In genomic region chr11:100656458-100656857, GRCm38 (mm10) we compare ENCODE assay signal across 9 mouse cellular contexts. TPM values are rescaled to one million over a fixed set of nuclear protein-coding genes. Genes with fewer than 3 reads are reported as not detected.
DNase-seq lines count a peak whose midpoint lies in the region; ATAC-seq and TF ChIP-seq lines count a peak whose summit lies in the region.
"Had no signal": no experiment of that assay in that cellular context is flagged by ENCODE, and none has a peak within 500 bp of the region (broad histone marks: within the 10 kb centered on the region; RNA-seq: fewer than 3 reads in every experiment).

No protein-coding gene starts in this region.

- TF ChIP-seq CTCF in intestine, postnatal 0 days (IDR thresholded peaks at IDR 0.05; ENCODE audit: low read depth), result no peak
- TF ChIP-seq CTCF in ES-Bruce4 (IDR thresholded peaks at IDR 0.05; ENCODE audit: low read depth, low read length), result no peak
- TF ChIP-seq CTCF in heart, postnatal 0 days (IDR thresholded peaks at IDR 0.05; ENCODE audit: low read depth), result no peak

- no peak for TF ChIP-seq POLR2A in ES-Bruce4 (IDR thresholded peaks at IDR 0.05; ENCODE audit: insufficient read depth, low read length)

- H3K9ac ChIP-seq in intestine, embryonic 15.5 days, result no peak overlapping the region
- H3K9ac ChIP-seq in intestine, postnatal 0 days (ENCODE audit: low read depth, low read length), result no peak overlapping the region
- H3K9ac ChIP-seq in ES-Bruce4 (ENCODE audit: low read depth, poor library complexity, severe bottlenecking), result peak overlapping the region; percentile 3; the same call in 1 of the 2 replicates
- H3K9ac ChIP-seq in heart, postnatal 0 days (replicated peaks; ENCODE audit: low read depth, low read length), result no peak overlapping the region

- peaks cover 4% of the 10 kb centered on the region for H3K27me3 ChIP-seq in intestine, embryonic 15.5 days (replicated peaks)
- no peaks in the 10 kb centered on the region for H3K27me3 ChIP-seq in intestine, postnatal 0 days (replicated peaks; ENCODE audit: control insufficient read depth, insufficient read depth, low read length)
- H3K27me3 ChIP-seq in ES-Bruce4 (ENCODE audit: control insufficient read depth, insufficient read depth, low read length, poor library complexity, severe bottlenecking), result no peaks in the 10 kb centered on the region
- peaks cover 5% of the 10 kb centered on the region for H3K27me3 ChIP-seq in heart, postnatal 0 days (ENCODE audit: control insufficient read depth, insufficient read depth, low read length)

- H3K4me1 ChIP-seq in intestine, embryonic 15.5 days (replicated peaks), result no peaks in the 10 kb centered on the region
- H3K4me1 ChIP-seq in intestine, postnatal 0 days (replicated peaks; ENCODE audit: control insufficient read depth, insufficient read depth, low read length), result no peaks in the 10 kb centered on the region
- H3K4me1 ChIP-seq in ES-Bruce4 (ENCODE audit: control insufficient read depth, insufficient read depth, low read length), result peaks cover 3% of the 10 kb centered on the region
- peaks cover 5% of the 10 kb centered on the region; the same call in 1 of the 2 replicates for H3K4me1 ChIP-seq in heart, postnatal 0 days (ENCODE audit: control insufficient read depth, insufficient read depth)

- DNase-seq in cerebellum, postnatal 10 days, result peak; percentile 84 to 88
- DNase-seq in cerebellum, adult 9-10 months, result no peak
- peak; percentile 52 for DNase-seq in heart, postnatal 0 days (ENCODE audit: low spot score)
- no peak for DNase-seq in right cerebral cortex, postnatal 25 days
- no peak for DNase-seq in left cerebral cortex, adult 18-20 months (ENCODE audit: low spot score in 2 of 2)
- DNase-seq: gastrocnemius, postnatal 25 days had no signal

- H3K9me3 ChIP-seq in intestine, embryonic 15.5 days, result no peaks in the 10 kb centered on the region
- no peaks in the 10 kb centered on the region for H3K9me3 ChIP-seq in intestine, postnatal 0 days (ENCODE audit: control insufficient read depth)
- 0 out of 2 replicates have a peak, but pooled peaks cover under 1% of the 10 kb centered on the region for H3K9me3 ChIP-seq in ES-Bruce4 (replicated peaks; ENCODE audit: control insufficient read depth, insufficient read depth, low read length, poor library complexity, severe bottlenecking)
- H3K9me3 ChIP-seq in heart, postnatal 0 days (replicated peaks; ENCODE audit: control insufficient read depth, low read length), result no peaks in the 10 kb centered on the region

- ATAC-seq in intestine, embryonic 15.5 days, result no peak
- ATAC-seq in intestine, postnatal 0 days, result no peak
- ATAC-seq in heart, postnatal 0 days (ENCODE audit: insufficient read depth, low read depth), result no peak

- 12% methylated on average over 6 of the region's 6 CpGs for WGBS in intestine, embryonic 15.5 days
- 24% methylated on average over 6 of the region's 6 CpGs for WGBS in intestine, postnatal 0 days
- WGBS in heart, postnatal 0 days, result 13% methylated on average over 6 of the region's 6 CpGs

- H3K4me3 ChIP-seq in intestine, embryonic 15.5 days (replicated peaks), result no peak overlapping the region
- H3K4me3 ChIP-seq in intestine, postnatal 0 days (ENCODE audit: low read depth, low read length), result no peak overlapping the region
- H3K4me3 ChIP-seq in ES-Bruce4 (ENCODE audit: low read depth, low read length), result no peak overlapping the region
- H3K4me3 ChIP-seq in heart, postnatal 0 days (ENCODE audit: low read depth, low read length), result no peak overlapping the region

- no peak overlapping the region for H3K27ac ChIP-seq in intestine, embryonic 15.5 days
- no peak overlapping the region for H3K27ac ChIP-seq in intestine, postnatal 0 days (ENCODE audit: low read depth, low read length)
- H3K27ac ChIP-seq in ES-Bruce4 (ENCODE audit: insufficient read depth, low read length), result no peak overlapping the region
- no peak overlapping the region for H3K27ac ChIP-seq in heart, postnatal 0 days (ENCODE audit: low read depth)

- no peak for TF ChIP-seq EP300 in ES-Bruce4 (IDR thresholded peaks at IDR 0.05; ENCODE audit: insufficient read depth, low read depth, low read length)
- no peak for TF ChIP-seq EP300 in heart, postnatal 0 days (IDR thresholded peaks at IDR 0.05; ENCODE audit: low read depth)

- 0 out of 2 replicates have a peak overlapping the region, but pooled peaks have one; percentile 1 for H3K4me2 ChIP-seq in intestine, embryonic 15.5 days (replicated peaks)
- H3K4me2 ChIP-seq in intestine, postnatal 0 days (replicated peaks; ENCODE audit: low read depth), result no peak overlapping the region
- H3K4me2 ChIP-seq in heart, postnatal 0 days (ENCODE audit: low read depth, low read length), result peak overlapping the region; percentile 26; the same call in 1 of the 2 replicates

- H3K36me3 ChIP-seq in intestine, embryonic 15.5 days, result no peaks in the 10 kb centered on the region
- no peaks in the 10 kb centered on the region for H3K36me3 ChIP-seq in intestine, postnatal 0 days (ENCODE audit: control insufficient read depth, insufficient read depth)
- no peaks in the 10 kb centered on the region for H3K36me3 ChIP-seq in ES-Bruce4 (ENCODE audit: control insufficient read depth, insufficient read depth, low read length, poor library complexity, severe bottlenecking)
- no peaks in the 10 kb centered on the region for H3K36me3 ChIP-seq in heart, postnatal 0 days (replicated peaks; ENCODE audit: control insufficient read depth, insufficient read depth, low read length)

RNA-seq across cellular contexts. Expression of gene Zfp385c, which starts 35.8 kb away (rescaled TPM):
- polyA plus RNA-seq in intestine, embryonic 15.5 days (2015; fragmentation: Nextera tagmentation; extraction: Ambion mirVana), result 0.11 TPM in 2 replicates
- polyA plus RNA-seq in intestine, postnatal 0 days (2015; fragmentation: Nextera tagmentation; extraction: Ambion mirVana), result 0.09 and 0.20 TPM in 2 replicates
- 1.0 and 1.9 TPM in 2 replicates for polyA plus RNA-seq in ES-Bruce4 (2011; ENCODE audit: insufficient read depth, insufficient read length, low read depth, missing spikeins)
- not detected in 2 replicates for total RNA-seq in heart, postnatal 0 days (2014; rRNA removed; ENCODE audit: low replicate concordance)
- 0.25 and 0.40 TPM in 2 replicates for polyA plus RNA-seq in heart, postnatal 0 days (2015; fragmentation: Nextera tagmentation; extraction: Ambion mirVana)
- total RNA-seq in left cerebral cortex, adult 18-20 months (2021), result under 1 TPM; 0.35 to 0.66 TPM

RNA-seq across cellular contexts. Expression of gene Dnajc7, which starts 36.5 kb away (rescaled TPM):
- polyA plus RNA-seq in intestine, embryonic 15.5 days (2015; fragmentation: Nextera tagmentation; extraction: Ambion mirVana), result 188 TPM in 2 replicates
- polyA plus RNA-seq in intestine, postnatal 0 days (2015; fragmentation: Nextera tagmentation; extraction: Ambion mirVana), result 72.9 and 80.2 TPM in 2 replicates
- 369 and 376 TPM in 2 replicates for polyA plus RNA-seq in ES-Bruce4 (2011; ENCODE audit: insufficient read depth, insufficient read length, low read depth, missing spikeins)
- total RNA-seq in heart, postnatal 0 days (2014; rRNA removed; ENCODE audit: low replicate concordance), result 82.2 and 98.5 TPM in 2 replicates
- polyA plus RNA-seq in heart, postnatal 0 days (2015; fragmentation: Nextera tagmentation; extraction: Ambion mirVana), result 163 and 173 TPM in 2 replicates
- 100 to 1,000 TPM; 258 to 267 TPM for total RNA-seq in left cerebral cortex, adult 18-20 months (2021)

RNA-seq across cellular contexts. Expression of gene Nkiras2, which starts 37.4 kb away (rescaled TPM):
- 57.6 and 65.0 TPM in 2 replicates for polyA plus RNA-seq in intestine, embryonic 15.5 days (2015; fragmentation: Nextera tagmentation; extraction: Ambion mirVana)
- polyA plus RNA-seq in intestine, postnatal 0 days (2015; fragmentation: Nextera tagmentation; extraction: Ambion mirVana), result 52.2 and 55.7 TPM in 2 replicates
- 29.1 and 30.0 TPM in 2 replicates for polyA plus RNA-seq in ES-Bruce4 (2011; ENCODE audit: insufficient read depth, insufficient read length, low read depth, missing spikeins)
- 113 and 134 TPM in 2 replicates for total RNA-seq in heart, postnatal 0 days (2014; rRNA removed; ENCODE audit: low replicate concordance)
- 77.4 and 79.7 TPM in 2 replicates for polyA plus RNA-seq in heart, postnatal 0 days (2015; fragmentation: Nextera tagmentation; extraction: Ambion mirVana)
- 10 to 100 TPM; 11.7 to 13.0 TPM for total RNA-seq in left cerebral cortex, adult 18-20 months (2021)

RNA-seq across cellular contexts. Expression of gene Dhx58, which starts 47.6 kb away (rescaled TPM):
- polyA plus RNA-seq in intestine, embryonic 15.5 days (2015; fragmentation: Nextera tagmentation; extraction: Ambion mirVana), result 2.7 and 3.2 TPM in 2 replicates
- polyA plus RNA-seq in intestine, postnatal 0 days (2015; fragmentation: Nextera tagmentation; extraction: Ambion mirVana), result 9.8 and 10.0 TPM in 2 replicates
- polyA plus RNA-seq in ES-Bruce4 (2011; ENCODE audit: insufficient read depth, insufficient read length, low read depth, missing spikeins), result 1.5 and 1.8 TPM in 2 replicates
- 3.6 and 9.1 TPM in 2 replicates for total RNA-seq in heart, postnatal 0 days (2014; rRNA removed; ENCODE audit: low replicate concordance)
- polyA plus RNA-seq in heart, postnatal 0 days (2015; fragmentation: Nextera tagmentation; extraction: Ambion mirVana), result 1.3 and 1.4 TPM in 2 replicates
- 1 to 10 TPM; 1.8 to 2.4 TPM for total RNA-seq in left cerebral cortex, adult 18-20 months (2021)

RNA-seq across cellular contexts. Expression of gene Kat2a, which starts 55.8 kb away (rescaled TPM):
- 48.2 and 51.9 TPM in 2 replicates for polyA plus RNA-seq in intestine, embryonic 15.5 days (2015; fragmentation: Nextera tagmentation; extraction: Ambion mirVana)
- 11.8 and 12.3 TPM in 2 replicates for polyA plus RNA-seq in intestine, postnatal 0 days (2015; fragmentation: Nextera tagmentation; extraction: Ambion mirVana)
- polyA plus RNA-seq in ES-Bruce4 (2011; ENCODE audit: insufficient read depth, insufficient read length, low read depth, missing spikeins), result 61.3 and 63.1 TPM in 2 replicates
- total RNA-seq in heart, postnatal 0 days (2014; rRNA removed; ENCODE audit: low replicate concordance), result 15.2 and 17.6 TPM in 2 replicates
- polyA plus RNA-seq in heart, postnatal 0 days (2015; fragmentation: Nextera tagmentation; extraction: Ambion mirVana), result 15.8 and 16.1 TPM in 2 replicates
- total RNA-seq in left cerebral cortex, adult 18-20 months (2021), result 10 to 100 TPM; 63.2 to 63.3 TPM

Comparison
In these comparisons a context has a peak if more than half of its experiments do, and no peak if none do; other contexts are left out.
1. DNase-seq: peak in cerebellum, postnatal 10 days (2 of 2) and heart, postnatal 0 days (single experiment); none in cerebellum, adult 9-10 months (single experiment), right cerebral cortex, postnatal 25 days (single experiment) and left cerebral cortex, adult 18-20 months (0 of 2).